Mouse (Mus musculus) lung, embryonic 16.5 days (tissue): ENCODE results near the gene Armc6. TPM values are rescaled to one million over a fixed set of nuclear protein-coding genes. Genes with fewer than 3 reads are reported as not detected.

Experiments used
- ATAC-seq: fragments of 200-750 bp; cut with Nextera tagmentation; 2 replicates; pipeline ENCODE4 v1.8.0; 2017; ENCODE audit warnings: low read depth, mild to moderate bottlenecking, moderate library complexity
- H3K27ac ChIP-seq: fragments of 300-500 bp; sonication (generic); 2 replicates; pipeline ENCODE4 v1.5.1; 2014; ENCODE audit warnings: mild to moderate bottlenecking, control low read depth, low read length
- H3K27me3 ChIP-seq: fragments of 300-500 bp; sonication (generic); 2 replicates; pipeline ENCODE4 v1.6.1; 2014; ENCODE audit warnings: low read depth, low read length, mixed read lengths; ENCODE audit not compliant: control insufficient read depth, insufficient read depth
- H3K36me3 ChIP-seq: fragments of 300-500 bp; sonication (generic); 2 replicates; pipeline ENCODE4 v1.6.1; 2014; ENCODE audit warnings: low read length; ENCODE audit not compliant: control insufficient read depth, insufficient read depth
- H3K4me1 ChIP-seq: fragments of 300-500 bp; sonication (generic); replicated peaks from 2 replicates; pipeline ENCODE4 v1.6.1; 2014; ENCODE audit warnings: low read length, mixed read lengths; ENCODE audit not compliant: control insufficient read depth, insufficient read depth
- H3K4me2 ChIP-seq: fragments of 300-500 bp; sonication (generic); 2 replicates; pipeline ENCODE4 v1.6.1; 2014; ENCODE audit warnings: low read depth, low read length, control low read depth
- H3K4me3 ChIP-seq: fragments of 300-500 bp; sonication (generic); 2 replicates; pipeline ENCODE4 v1.5.1; 2014; ENCODE audit warnings: mild to moderate bottlenecking, low read length, control low read depth
- H3K9ac ChIP-seq: fragments of 300-500 bp; sonication (generic); 2 replicates; pipeline ENCODE4 v1.6.1; 2014; ENCODE audit warnings: low read length, control low read depth
- H3K9me3 ChIP-seq: fragments of 300-500 bp; sonication (generic); 2 replicates; pipeline ENCODE4 v1.6.1; 2016; ENCODE audit warnings: low read length; ENCODE audit not compliant: control insufficient read depth
- WGBS: fragments of 180-500 bp; shearing (Covaris S2); extraction: QIAGEN DNeasy Blood & Tissue Kit; methylation state at CpG from one replicate; pipeline ENCODE4 v1.1.7; 2014; 5-methylcytosine and 5-hydroxymethylcytosine counted together
- polyA plus RNA-seq: library from polyadenylated mRNA; unstranded; fragments of >200 nt; fragmentation: Nextera tagmentation; extraction: Ambion mirVana; gene quantifications from 2 replicates; pipeline ENCODE4 v1.2.1, GENCODE M21; 2015

Gene Armc6
- 22.4 and 24.5 TPM in 2 replicates for polyA plus RNA-seq

GRCm38 (mm10) chr8:70234080-70234780 is at the start of gene Armc6, which contains the start of gene Sugp2:
Gene Armc6, minus strand, starts transcription at chr8:70234466.
Gene Sugp2, plus strand, starts transcription at chr8:70234226.
- Histone ChIP-seq H3K27me3 (no peaks in the 10 kb centered on the region), H3K4me1 (peaks cover 13% of the 10 kb centered on the region), H3K36me3 (peaks cover 16% of the 10 kb centered on the region), H3K4me3 (peak within 1 kb of the TSS; percentile 74), H3K9ac (peak within 1 kb of the TSS; percentile 90), H3K4me2 (peak within 1 kb of the TSS; percentile 94), H3K9me3 (no peaks in the 10 kb centered on the region), H3K27ac (peak within 1 kb of the TSS; percentile 96)
- WGBS: under 1% methylated on average over 58 of the region's 67 CpGs
- peak; percentile 98 for ATAC-seq

DNA sequence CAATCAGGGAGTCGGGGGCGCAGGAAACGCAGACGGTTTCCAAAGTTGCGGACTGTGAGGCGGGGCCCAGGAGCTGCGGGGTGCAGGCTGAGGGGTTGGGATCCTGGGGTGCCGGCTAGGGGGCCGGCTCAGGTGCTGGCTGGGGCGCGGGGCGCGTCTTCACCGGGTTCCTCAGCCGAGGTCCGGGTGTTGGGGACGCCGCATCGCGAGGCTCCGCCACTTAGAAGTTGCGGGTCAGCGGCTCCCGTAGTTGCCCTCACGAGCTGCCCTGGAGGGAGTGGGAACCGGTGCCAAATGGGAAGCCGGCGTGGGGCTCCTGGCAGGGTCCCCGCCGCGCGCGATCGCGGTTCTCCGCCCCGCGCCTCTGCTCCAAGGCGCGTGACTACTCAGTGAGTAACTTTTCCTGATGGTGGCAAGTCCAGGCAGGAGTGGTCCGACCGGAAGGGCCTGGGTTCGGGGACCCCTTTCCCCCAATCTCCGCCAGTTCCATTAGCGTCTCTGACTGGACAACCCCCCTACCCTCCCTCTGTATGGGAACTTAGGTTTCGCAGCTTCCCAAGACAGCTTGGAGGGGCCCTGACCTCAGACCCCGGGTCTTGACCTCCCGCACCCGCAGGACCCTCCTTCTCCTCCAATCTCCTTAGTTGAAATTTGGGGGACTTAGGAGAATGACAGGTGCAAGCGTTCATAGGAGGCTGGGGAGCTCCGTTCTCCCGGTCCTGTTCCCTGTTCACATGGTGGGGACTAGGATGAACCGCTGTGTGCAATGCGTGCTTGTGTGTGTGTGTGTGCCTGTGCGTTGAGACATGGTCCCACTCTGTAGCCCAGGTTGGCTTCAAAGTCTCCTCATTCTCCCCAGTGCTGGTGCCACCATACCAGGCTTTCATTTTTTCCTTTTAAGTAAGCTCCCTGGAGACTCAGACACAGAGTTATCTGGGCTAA is 49.1 kb upstream of the Armc6 start:
- peak; percentile 56 for ATAC-seq
- under 1% methylated on average over 41 of the region's 55 CpGs for WGBS

GRCm38 (mm10) chr8:70282603-70283135 is 48.4 kb upstream of the Armc6 start, which contains the start of gene Homer3:
Gene Homer3, plus strand, starts transcription at chr8:70282827.
- 2% methylated on average over 27 of the region's 36 CpGs for WGBS
- Histone ChIP-seq H3K4me3 (peak within 1 kb of the TSS; percentile 89), H3K9ac (peak within 1 kb of the TSS; percentile 97), H3K27me3 (no peaks in the 10 kb centered on the region), H3K4me2 (peak within 1 kb of the TSS; percentile 83), H3K9me3 (peaks cover 3% of the 10 kb centered on the region; the same call in 1 of the 2 replicates), H3K4me1 (peaks cover 11% of the 10 kb centered on the region; the same call in 1 of the 2 replicates), H3K27ac (peak within 1 kb of the TSS; percentile 82), H3K36me3 (peaks cover 21% of the 10 kb centered on the region)
- ATAC-seq: peak; percentile 93

More for the DNA sequence above, 49.1 kb upstream of the Armc6 start:
- Histone ChIP-seq H3K36me3 (peaks cover 24% of the 10 kb centered on the region), H3K4me2 (peak overlapping the region; percentile 83), H3K4me1 (peaks cover 11% of the 10 kb centered on the region; the same call in 1 of the 2 replicates), H3K27me3 (no peaks in the 10 kb centered on the region), H3K9ac (peak overlapping the region; percentile 97), H3K27ac (peak overlapping the region; percentile 82), H3K4me3 (peak overlapping the region; percentile 89), H3K9me3 (peaks cover 3% of the 10 kb centered on the region; the same call in 1 of the 2 replicates)

DNA sequence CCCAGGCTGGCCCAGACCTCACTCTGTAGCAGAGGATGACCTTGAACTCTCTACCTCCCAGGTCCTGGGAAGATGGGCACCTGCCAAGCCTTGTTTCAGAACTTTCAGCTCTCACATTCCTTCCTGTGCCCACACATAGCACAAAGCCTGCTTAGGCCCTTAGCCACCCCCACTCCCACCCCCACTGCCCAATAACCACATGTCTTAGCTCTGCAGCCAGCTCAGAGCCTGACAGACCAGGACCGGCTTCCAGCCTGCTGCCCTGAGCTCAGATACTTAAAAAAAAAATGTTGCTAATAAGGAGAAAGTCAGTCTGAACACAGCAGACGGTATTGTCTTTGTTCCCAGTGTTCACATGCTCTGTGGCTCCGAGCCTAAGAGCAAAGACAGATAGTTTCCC is 46.7 kb upstream of the Armc6 start:
- Histone ChIP-seq H3K36me3 (peaks cover 6% of the 10 kb centered on the region), H3K4me2 (no peak overlapping the region), H3K27ac (peak overlapping the region; percentile 2; the same call in 1 of the 2 replicates), H3K27me3 (no peaks in the 10 kb centered on the region), H3K9me3 (no peaks in the 10 kb centered on the region), H3K9ac (no peak overlapping the region), H3K4me3 (no peak overlapping the region), H3K4me1 (peaks cover 11% of the 10 kb centered on the region; the same call in 1 of the 2 replicates)
- no peak for ATAC-seq
- 21% methylated on average over 3 of the region's 3 CpGs for WGBS

DNA sequence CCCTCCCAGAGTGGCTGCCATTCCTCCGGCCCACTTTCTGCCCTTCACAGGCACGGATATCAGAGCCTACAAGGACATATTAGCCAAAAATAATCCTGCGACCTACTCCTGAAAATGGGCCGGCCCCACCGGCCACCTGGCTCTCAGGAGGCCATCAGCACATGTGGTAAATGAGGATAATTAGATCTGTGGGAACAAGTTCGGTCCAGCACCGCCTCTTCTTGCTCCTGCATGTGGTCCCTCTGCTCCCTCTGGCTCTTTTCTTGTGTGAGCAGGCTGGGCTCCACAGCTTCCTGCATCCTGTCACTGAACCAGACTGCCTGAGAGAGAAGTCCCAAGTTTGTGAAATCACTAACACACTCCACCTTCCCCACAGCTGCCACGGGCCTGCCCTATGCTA is 45.0 kb upstream of the Armc6 start:
- 67% methylated on average over 8 of the region's 8 CpGs for WGBS
- H3K27ac ChIP-seq: 0 out of 2 replicates have a peak overlapping the region, but pooled peaks have one; percentile 12
- ATAC-seq: no peak

DNA sequence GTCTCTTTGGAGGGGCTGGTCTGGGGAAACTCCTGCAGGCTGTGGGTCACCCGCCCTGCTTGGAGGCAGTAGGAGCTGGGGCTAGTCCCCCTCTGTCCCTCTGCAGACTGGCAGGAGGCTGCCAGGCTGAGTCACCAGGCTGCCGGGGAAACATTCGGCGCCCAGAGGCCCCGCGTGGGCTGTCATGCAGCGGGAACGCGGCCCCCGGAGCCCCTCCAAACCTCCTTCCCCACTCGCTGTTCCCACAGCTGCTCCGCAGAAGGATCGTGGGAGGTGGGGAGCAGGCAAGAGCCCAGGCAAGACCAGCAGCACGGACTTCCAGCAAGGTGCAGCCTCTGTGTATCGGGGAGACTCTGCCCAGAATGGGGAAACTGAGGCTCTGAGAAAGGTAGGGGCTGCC is 43.9 kb upstream of the Armc6 start:
- no peaks in the 10 kb centered on the region for H3K27me3 ChIP-seq
- no peak overlapping the region for H3K4me3 ChIP-seq
- no peak for ATAC-seq
- H3K36me3 ChIP-seq: no peaks in the 10 kb centered on the region
- H3K9me3 ChIP-seq: no peaks in the 10 kb centered on the region
- H3K4me1 ChIP-seq: peaks cover 7% of the 10 kb centered on the region; the same call in 1 of the 2 replicates
- no peak overlapping the region for H3K4me2 ChIP-seq
- no peak overlapping the region for H3K27ac ChIP-seq
- H3K9ac ChIP-seq: peak overlapping the region; percentile 30; the same call in 1 of the 2 replicates
- WGBS: 52% methylated on average over 15 of the region's 15 CpGs

More for the DNA sequence above, 45.0 kb upstream of the Armc6 start:
- Histone ChIP-seq H3K36me3 (no peaks in the 10 kb centered on the region), H3K4me3 (no peak overlapping the region), H3K4me1 (peaks cover 7% of the 10 kb centered on the region; the same call in 1 of the 2 replicates), H3K9ac (no peak overlapping the region), H3K4me2 (no peak overlapping the region), H3K9me3 (no peaks in the 10 kb centered on the region), H3K27me3 (no peaks in the 10 kb centered on the region)

DNA sequence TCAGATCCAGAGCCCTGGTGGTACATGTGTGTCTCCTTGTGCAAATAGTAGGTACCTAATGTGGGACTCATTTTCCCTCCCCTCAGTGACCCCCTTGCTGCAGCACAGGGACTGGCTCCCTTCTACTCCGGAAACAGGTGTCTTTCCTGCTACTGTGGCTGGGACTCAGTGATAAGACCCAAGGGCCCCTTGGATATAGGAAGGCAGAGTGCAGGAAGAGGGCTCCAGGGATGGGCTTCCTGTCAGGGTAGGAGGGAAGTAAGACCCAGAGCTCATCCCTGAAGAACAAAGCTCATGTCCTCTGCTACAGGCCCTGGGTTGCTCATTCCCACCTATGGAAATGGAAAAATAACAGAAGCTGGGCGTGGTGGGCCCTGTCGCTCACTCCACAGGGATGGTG is 42.2 kb upstream of the Armc6 start:
- Histone ChIP-seq H3K9ac (no peak overlapping the region), H3K9me3 (no peaks in the 10 kb centered on the region), H3K27me3 (no peaks in the 10 kb centered on the region), H3K36me3 (no peaks in the 10 kb centered on the region), H3K27ac (peak overlapping the region; percentile 64), H3K4me2 (no peak overlapping the region), H3K4me3 (no peak overlapping the region), H3K4me1 (peaks cover 11% of the 10 kb centered on the region)
- ATAC-seq: peak; percentile 81
- WGBS: 62% methylated on average over 3 of the region's 3 CpGs

- H3K4me2 ChIP-seq: no peak overlapping the region
- H3K4me3 ChIP-seq: no peak overlapping the region
- H3K27me3 ChIP-seq: no peaks in the 10 kb centered on the region
- no peaks in the 10 kb centered on the region for H3K36me3 ChIP-seq
- H3K9me3 ChIP-seq: no peaks in the 10 kb centered on the region
- H3K27ac ChIP-seq: no peak overlapping the region
- peaks cover 8% of the 10 kb centered on the region for H3K4me1 ChIP-seq
- no peak overlapping the region for H3K9ac ChIP-seq
- no peak for ATAC-seq
Measured at GRCm38 (mm10) chr8:70274350-70274749, 40.1 kb upstream of the Armc6 start.
